Mouse (Mus musculus) cerebellum, adult 9-11 months (tissue): Measurements from ENCODE around the gene Zyx.

Experiments used
- DNase-seq: peaks from one replicate; pipeline ENCODE4 v3.0.0; 2022

Zyx gene

GRCm38 (mm10) chr6:42350968-42351775, 1.7 kb downstream of the Zyx start:
- peak; percentile 68 for DNase-seq

- no peak for DNase-seq
Measured at GRCm38 (mm10) chr6:42351776-42352485, 2.5 kb downstream of the Zyx start.

GRCm38 (mm10) chr6:42352486-42352846, 3.0 kb downstream of the Zyx start:
- no peak for DNase-seq

DNA sequence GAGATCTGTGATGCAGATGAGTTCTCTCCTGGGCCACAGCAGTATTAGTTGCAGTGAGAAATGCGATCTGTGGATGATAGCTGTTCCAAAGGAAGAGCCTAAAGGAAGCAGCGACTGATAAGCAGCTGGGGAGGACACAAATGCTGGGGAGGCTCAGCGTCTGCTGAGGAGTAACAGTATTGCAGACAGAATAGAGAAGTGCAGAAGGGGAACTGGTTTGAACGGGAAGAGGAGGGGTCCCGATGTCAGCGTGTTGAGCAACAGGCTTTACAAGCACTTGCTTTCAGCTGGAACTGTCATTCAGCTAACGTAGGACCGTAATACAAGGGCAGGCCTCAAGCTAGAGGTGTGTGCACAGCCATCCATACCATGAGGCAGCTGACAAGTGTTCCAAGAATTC, 3.8 kb downstream of the Zyx start:
- DNase-seq: no peak

GRCm38 (mm10) chr6:42354076-42355019, 4.9 kb downstream of the Zyx start:
- DNase-seq: no peak

DNA sequence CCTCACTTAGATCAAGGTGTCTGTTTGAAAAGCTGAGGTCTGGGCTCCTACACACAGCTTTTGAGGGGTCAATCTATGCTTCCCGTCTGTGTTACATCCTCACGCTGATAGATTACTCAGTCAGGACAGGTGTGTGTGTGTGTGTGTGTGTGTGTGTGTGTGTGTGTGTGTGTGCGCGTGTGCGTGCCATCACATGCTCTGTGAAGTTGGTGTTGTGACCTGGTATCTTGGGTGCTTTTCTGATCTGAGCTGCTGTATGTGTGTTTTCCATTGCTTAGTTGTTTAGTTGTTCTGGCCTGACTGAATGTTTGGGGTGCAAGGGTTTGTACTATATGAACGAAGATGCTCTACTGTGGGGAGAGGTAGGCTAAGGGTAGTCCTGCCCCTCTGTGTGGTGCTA, 5.9 kb downstream of the Zyx start:
- DNase-seq: no peak

- no peak for DNase-seq
Measured at GRCm38 (mm10) chr6:42355794-42356600, 6.6 kb downstream of the Zyx start.

- no peak for DNase-seq
Measured at GRCm38 (mm10) chr6:42356913-42357312, 7.5 kb downstream of the Zyx start.

GRCm38 (mm10) chr6:42357901-42358300, 8.5 kb downstream of the Zyx start:
- DNase-seq: no peak

- no peak for DNase-seq
Measured at GRCm38 (mm10) chr6:42358901-42359300, 9.5 kb downstream of the Zyx start.

DNA sequence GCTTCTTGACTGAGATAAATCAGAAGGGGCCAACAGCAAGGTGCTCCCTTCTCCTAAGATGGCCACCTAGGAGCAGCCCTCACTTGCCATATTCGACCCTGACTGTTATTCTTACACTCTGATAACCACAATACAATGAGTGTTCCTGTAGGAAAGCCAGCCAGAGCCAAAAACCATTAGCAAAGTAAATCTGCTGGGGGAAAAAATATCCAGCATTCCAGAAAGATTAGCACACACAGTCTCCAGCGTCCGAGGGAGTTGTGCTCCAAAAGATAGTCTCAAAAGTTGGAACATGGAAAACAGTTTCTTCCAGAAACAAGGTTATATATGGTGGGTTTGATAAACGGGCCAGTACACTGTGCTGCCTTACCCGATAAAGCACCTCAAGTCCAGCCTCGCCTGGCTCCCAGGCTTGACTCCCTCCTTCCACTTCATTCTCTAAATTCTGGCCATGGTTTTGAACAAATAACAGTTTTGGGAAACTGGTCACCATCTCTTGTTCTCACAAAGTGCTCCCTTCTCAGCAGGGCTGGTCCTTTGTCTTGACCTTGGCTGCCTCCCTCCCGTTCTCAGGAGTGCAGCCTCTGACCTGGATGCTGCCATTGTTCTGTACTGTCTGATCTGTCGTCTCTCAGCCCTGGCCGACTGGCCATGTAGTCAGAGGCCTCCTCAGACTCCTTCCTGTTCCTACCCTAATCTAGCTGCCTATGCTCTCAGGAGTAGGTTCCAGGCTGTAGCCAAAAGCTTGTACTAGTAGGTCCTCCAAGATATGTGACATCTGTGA, 10.1 kb downstream of the Zyx start:
- no peak for DNase-seq

GRCm38 (mm10) chr6:42360231-42360840, 10.9 kb downstream of the Zyx start:
- DNase-seq: peak; percentile 12

DNA sequence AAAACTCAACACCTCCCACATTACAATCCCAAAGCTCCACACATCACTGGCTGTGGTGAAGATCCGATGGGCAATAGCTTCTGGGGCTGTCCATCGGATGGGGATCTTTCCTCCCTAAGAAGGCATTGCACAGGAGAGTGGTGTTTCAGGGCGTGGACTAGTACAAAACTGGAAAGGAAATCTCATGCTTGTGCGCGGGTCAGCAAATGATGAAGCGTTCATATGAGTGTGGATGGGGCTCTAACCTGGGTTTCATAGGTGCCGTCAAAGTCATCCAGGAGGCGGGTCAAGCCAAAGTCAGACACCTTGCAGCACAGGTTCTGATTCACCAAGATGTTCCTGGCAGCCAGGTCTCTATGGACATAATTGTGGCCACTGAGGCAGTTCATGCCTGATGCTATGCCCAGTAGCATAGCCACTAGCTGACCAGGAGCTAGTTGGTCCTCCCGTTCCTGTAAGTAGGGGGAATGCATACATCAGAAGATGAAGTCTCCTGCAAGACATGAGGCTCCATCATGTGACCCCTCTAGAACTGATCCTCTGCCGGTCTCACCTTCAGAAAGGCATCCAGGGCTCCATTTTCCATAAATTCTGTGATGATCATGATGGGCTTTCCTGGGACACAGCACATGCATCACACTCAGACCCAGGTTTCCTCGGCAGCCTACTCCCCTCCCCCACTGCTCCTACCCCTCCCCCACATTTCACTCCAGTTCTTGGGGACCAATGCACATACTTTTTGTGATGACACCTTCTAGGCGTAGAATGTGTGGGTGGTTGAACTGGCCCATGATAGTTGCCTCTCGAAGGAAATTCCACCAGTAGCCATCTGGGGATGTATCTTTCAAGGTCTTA, 11.8 kb downstream of the Zyx start:
- DNase-seq: peak; percentile 14

- no peak for DNase-seq
Measured at GRCm38 (mm10) chr6:42362074-42362473, 12.6 kb downstream of the Zyx start.

DNA sequence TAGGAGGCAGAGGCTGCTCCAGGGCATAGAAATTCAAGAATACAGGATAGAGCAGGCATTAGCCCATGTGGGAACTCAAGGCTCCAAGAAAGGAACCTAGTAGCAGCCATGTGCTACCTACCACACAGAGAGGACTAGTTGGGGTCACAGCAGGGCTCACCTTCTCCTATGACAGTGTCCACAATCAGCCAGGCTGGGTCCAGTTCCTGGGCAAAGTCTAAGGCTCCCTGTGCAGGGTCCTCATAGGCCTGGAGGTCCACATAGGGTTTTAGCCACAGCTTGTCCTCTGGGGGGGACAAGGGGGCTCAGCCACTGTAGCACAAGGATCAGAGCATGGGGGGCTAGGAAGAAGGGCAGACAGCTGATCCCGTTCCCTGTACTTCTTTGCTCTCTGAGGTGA, 13.1 kb downstream of the Zyx start:
- no peak for DNase-seq

DNA sequence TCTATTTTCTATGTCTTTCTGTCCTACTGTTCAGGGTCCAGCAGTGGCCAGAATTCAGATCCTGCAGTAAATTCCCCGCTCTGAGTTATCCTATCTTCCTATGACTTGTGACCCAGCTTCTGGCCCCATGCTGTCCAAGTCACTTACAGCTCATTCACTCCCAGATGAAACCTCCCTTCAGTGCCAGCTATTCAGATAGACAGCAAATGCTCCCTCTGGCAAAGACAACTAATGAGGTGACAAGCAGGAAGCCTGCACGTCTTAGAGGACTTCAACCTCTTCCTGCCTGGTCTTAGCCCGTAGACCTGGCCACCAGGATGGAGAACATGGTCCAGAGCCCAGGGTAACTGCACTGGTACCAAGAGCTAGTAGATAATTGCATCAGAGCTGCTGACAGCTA, 13.5 kb downstream of the Zyx start:
- peak; percentile 41 for DNase-seq

GRCm38 (mm10) chr6:42364066-42364465, 14.6 kb downstream of the Zyx start:
- no peak for DNase-seq

DNA sequence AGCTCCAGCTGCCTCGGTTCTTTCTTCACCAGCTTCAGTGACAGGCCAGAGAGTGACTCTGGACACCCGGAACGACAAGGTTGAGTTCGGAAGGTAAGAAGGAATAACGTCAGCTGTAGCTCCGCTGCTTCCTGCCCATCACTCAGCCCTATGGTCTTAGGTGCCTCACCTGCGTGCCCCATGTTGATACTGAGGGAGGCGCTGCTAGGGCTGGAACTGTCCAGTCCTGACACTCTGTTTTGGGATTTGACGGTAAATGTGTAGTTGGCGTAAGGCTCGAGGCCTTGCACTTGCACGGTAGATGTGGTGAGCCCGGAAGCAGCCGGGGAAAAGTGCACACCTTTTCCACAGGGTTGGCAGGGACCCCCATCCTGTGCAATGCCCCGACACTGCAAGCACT, 15.2 kb downstream of the Zyx start:
- DNase-seq: no peak

DNA sequence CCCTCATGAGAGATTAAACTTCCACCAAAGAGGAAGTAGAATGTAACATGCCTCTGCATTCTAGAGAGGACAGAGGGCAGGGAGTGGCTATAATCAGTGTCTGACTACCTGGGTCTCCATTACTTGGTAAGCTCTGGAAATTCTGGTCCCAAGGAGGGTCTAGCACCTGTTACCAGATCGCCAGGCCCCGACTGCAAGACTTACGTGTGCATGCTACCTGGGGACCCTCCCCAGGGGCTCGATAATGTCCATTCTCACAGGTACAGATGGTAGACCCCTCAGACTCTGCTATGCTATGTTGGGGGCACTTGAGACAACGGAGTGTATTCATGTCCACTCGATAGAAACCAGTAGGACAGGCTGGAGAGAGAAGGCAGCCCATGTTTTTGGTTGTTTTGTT, 15.8 kb downstream of the Zyx start:
- no peak for DNase-seq

GRCm38 (mm10) chr6:42369870-42370269, 20.4 kb downstream of the Zyx start:
- DNase-seq: no peak
